Mouse (Mus musculus) adrenal gland, adult (tissue): ENCODE data around the gene Gm7173.

Experiments used
- DNase-seq, 2 experiments: peaks; one replicate each; pipeline ENCODE4 v3.0.0; 2022 to 2023; ENCODE audit warnings: low spot score in 1 of 2; ENCODE audit not compliant: inconsistent age in 2 of 2

Gene Gm7173

GRCm38 (mm10) chrX:79516977-79517645 lies at the start of gene Gm7173:
TSS of gene Gm7173 (minus strand) at chrX:79517285.
- peak; percentile 30 to 77 for DNase-seq

- no peak for DNase-seq
These were observed 546 bp upstream of the Gm7173 start for GRCm38 (mm10) chrX:79517646-79518016.

GRCm38 (mm10) chrX:79316790-79317189 lies 200.3 kb downstream of the Gm7173 start:
- no peak for DNase-seq
